Mouse (Mus musculus) CD8-positive naive resting alpha-beta T cell, adult 2 months (primary cell): Measurements from ENCODE around the gene Tnrc18.
A peak's percentile ranks its signal among the peaks of the same experiment; 100 is the strongest.

Experiments used
- DNase-seq, 2 experiments: peaks; one replicate each; pipeline ENCODE4 v3.0.0; 2022; ENCODE audit warnings: low read depth in 2 of 2, low spot score in 2 of 2

Tnrc18 gene

DNA sequence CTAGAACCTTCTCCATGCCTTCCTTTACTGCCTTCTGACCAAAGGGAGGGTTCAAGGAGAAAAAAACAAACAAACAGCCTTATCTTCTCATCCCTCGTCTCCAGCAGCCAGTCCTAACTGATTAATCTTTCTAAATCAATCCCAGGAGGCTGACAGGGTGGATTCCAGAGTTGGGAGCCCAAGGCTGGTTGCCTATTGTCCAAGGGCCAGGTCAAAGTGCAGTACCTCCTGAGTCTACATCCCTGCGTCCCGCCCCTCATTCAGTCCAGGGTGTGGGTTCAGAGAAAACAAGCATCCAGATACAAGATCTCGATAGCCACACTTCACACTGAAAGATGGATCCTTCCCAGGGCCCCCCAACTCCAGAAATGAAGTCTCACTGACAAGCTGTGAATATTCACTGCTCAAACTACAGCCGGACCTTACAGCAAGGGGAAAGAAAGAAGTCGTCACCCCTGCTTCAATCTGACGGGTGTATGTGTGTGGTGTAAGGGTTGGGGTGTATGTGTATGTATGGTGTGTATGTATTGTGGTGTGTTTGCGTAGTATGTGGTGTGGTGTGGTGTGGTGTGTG lies 5.5 kb downstream of the Tnrc18 start:
- DNase-seq, result no peak

GRCm38 (mm10) chr5:142810710-142811599 lies 6.5 kb downstream of the Tnrc18 start:
- DNase-seq, result no peak

GRCm38 (mm10) chr5:142807661-142808060 lies 9.8 kb downstream of the Tnrc18 start:
- DNase-seq, result no peak

GRCm38 (mm10) chr5:142803746-142804145 lies 13.7 kb downstream of the Tnrc18 start:
- no peak for DNase-seq

DNA sequence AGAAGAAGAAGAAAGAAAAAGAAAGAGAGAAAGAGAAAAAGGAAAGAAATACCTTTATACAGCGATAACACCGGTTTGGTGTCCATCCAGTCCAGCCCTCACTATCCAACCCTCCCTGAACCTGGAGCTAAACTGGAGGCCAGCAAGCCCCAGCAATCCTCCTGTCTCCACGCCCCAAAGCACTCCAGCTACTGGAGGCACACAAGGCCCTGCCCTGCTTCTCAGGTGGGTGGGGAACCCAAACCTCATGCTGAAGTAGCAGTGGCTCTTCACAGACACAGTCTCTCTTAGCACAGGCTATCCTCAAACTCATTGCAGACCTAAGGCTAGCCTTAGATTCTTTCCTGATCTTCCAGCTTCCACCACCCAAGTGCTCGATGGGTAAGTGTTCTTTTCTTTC lies 14.6 kb downstream of the Tnrc18 start:
- DNase-seq, result no peak

DNA sequence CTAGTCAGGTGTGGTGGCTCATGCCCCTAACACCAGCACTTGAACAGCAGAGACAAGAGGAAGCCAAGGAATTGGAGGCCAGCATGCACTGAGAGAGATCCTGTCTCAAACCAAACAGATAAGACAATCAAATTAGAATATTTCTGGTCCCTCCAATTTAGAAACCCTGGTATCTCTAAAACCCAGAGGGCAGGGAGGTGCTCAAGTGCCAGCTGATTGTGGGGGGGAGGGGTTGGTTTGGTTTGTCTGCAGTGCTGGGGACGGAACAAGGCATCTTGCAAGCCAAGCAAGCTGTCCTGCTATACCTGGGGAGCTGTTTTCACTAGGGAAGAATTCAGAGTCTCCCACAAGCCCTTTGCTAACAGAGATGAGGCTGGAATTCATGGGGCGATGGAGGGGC lies 15.5 kb downstream of the Tnrc18 start:
- DNase-seq, result no peak

DNA sequence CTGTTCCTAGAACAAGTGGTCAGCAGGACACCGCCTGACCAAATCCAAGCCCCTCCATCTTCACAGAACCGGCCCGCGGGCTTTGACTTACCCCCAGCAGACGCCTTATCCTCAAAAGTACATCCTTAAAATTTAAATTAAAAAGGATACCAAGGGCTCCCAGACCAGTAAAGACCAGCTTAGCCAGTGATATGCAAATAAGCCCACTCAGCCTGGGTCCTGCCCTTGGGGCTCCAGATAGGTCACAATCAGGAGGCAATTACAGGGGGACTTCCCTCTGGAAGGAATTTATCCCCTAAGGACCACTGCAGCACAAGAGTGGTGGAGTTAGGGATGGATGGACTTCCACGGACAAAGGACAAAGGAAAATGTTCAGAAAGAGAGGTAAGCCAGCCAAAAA lies 16.8 kb downstream of the Tnrc18 start:
- no peak for DNase-seq

DNA sequence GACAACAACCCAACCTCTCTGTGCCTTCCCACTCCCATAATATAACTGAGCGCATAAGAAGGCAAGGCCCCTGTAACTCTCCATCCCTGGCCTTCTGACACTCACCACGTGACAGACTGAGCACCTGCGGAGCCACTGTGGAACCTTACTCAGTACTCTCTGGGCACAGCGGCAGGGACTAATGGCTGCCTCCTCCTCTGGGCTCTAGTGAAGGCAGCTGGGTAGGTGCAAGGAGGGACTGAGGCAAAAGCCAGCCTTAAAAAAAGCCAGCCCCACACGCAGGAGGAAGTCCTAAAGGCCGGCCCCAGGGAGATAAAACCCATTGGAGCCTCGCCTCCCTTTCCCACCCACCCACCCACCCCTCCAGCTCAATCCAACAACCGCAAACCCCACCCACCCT lies 17.3 kb downstream of the Tnrc18 start:
- no peak for DNase-seq

DNA sequence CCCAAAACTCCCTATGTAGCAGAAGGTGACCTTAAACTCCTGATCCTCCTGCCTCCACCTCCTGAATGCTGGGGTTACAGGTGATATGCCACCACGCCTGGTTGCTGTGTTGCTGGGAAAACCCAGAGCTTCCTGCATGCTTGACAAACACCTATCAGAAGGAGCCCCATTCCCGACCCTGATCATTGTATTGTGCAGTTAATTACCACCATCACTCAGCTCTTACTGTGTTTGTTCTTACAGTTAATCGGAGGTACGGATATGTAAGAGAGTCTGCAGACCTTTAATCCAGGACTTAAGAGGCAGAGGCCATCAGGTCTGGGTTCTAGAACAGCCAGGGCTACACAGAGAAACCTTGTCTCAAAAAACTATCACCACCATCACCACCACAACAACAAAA lies 18.2 kb downstream of the Tnrc18 start:
- no peak for DNase-seq

- no peak for DNase-seq
Observed at GRCm38 (mm10) chr5:142798190-142798589, 19.3 kb downstream of the Tnrc18 start.

GRCm38 (mm10) chr5:142797620-142798019 lies 19.8 kb downstream of the Tnrc18 start:
- no peak for DNase-seq

DNA sequence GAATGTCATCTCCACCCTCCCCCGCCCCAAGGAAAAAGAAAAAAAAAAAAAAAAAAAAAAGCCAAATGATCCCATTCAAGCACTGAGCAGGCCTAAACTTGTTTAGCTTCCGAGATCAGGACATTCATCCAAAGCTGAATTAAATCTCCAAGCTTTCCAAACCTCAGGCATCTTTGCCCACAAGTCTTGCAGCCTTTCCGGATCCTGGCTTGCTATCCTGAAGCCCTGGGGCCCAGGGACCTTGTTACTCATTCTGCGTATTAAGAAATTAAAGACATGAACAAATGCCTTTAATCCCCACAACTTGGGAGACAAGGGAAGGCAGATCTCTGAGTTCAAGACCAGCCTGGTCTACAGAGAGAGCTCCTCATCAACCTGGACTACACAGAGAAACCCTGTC lies 20.5 kb downstream of the Tnrc18 start:
- no peak for DNase-seq

DNA sequence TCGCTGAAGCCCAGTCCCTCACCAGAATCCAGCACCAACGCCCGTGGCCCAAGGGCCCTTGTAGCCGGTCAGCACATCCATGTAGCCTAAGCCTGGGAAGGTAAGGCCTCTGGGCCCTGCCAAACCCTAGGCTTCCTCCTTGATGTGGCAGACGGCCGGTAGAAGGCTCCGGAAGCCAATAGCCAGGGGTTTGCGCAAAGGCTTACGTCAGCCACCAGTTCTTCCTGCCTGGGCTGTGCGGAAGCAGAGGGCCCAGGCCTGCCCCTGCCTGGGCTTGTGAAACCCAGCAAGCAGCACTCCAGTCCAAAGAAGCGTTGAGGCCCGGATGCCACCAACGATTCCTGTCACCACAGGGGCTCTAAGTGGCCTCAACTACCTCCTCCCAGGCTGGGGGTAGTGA lies 22.9 kb downstream of the Tnrc18 start:
- DNase-seq, result peak; percentile 78 to 81

GRCm38 (mm10) chr5:142794161-142794560 lies 23.3 kb downstream of the Tnrc18 start:
- DNase-seq, result peak; percentile 54 to 62

GRCm38 (mm10) chr5:142792594-142792993 lies 24.9 kb downstream of the Tnrc18 start:
- no peak for DNase-seq

DNA sequence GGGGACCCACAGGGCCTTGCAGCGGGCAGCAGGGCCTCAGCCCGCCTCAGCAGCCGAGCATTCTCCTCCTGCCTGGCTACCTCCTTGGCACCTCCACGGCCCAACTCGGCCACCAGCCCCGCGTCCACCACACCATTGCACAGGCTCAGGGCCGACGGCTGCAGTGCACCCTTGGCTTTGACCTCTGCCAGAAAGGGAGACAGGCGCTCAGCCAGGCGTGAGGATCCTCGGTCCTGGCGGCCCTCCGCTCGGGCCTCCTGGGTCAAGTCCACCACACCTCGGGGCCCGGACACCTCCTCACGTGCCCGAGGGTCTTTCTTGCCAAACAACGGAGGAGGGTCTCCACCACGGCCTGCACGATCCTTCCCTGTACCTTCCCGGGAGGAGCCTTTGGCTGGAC lies 29.2 kb downstream of the Tnrc18 start:
- DNase-seq, result no peak

DNA sequence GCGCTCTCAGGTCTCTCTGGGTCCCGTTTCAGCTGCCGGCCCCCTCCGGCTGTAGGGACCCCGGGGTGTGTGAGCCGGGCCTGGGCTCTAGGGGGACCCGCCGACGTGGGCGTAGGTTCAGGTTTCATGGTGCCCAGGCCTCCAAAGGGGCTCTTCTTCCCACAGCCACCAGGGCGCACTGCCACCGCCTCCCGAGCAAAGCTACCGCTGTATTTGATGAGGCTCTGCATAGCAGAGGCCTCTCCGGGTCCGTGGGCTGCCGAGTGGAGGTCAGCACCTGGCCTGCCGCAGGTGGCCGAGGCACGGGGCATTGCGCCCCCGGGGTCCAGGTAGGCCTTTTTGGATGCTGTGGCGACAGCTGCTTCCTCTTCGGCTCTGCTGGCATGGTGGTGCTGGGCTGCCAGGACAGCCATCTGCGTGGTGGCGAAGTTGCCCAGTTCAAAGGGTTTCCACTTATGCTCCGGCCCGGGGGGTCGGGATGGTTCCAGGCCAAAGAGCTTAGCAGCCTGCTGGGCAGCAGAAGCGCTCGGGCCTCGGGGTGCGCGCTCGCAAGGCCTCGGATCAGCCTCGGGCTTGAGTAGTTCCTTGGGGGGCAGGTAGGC lies 30.1 kb downstream of the Tnrc18 start:
- DNase-seq, result no peak

DNA sequence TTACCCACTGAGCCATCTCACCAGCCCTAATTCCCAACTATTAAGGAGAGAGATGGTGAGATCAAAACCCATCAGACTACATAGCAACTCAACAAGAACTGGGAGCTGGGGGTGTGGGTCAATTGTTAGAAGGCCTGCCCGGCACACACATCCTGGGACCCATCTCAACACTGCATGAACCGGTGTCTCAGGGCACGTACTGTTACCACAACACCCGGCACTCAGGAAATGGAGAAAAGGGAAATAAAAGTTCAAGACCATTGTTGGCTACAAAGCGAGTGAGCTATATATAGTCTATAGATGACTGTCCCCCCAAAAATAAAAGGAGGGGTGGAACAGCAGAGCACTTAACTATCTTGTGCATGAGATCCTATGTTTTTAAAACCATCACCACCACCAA lies 30.8 kb downstream of the Tnrc18 start:
- DNase-seq, result no peak

DNA sequence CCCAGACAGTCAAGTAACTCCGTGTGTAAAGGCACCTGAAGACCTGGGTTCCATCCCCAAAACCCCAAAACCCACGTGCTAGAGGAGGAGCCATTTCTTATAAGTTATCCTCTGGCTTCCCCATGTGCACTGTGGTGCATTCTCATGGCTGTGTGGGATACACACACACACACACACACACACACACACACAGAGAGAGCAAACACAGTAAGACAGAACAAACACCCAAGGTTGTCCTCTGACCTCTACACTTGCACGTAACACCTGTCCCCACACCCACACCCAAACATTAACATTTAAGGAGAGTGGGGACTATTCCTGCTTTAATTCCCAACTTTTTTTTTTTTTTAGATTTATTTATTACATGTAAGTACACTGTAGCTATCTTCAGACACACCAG lies 31.2 kb downstream of the Tnrc18 start:
- no peak for DNase-seq

- no peak for DNase-seq
Observed at GRCm38 (mm10) chr5:142783142-142783540, 34.3 kb downstream of the Tnrc18 start.

DNA sequence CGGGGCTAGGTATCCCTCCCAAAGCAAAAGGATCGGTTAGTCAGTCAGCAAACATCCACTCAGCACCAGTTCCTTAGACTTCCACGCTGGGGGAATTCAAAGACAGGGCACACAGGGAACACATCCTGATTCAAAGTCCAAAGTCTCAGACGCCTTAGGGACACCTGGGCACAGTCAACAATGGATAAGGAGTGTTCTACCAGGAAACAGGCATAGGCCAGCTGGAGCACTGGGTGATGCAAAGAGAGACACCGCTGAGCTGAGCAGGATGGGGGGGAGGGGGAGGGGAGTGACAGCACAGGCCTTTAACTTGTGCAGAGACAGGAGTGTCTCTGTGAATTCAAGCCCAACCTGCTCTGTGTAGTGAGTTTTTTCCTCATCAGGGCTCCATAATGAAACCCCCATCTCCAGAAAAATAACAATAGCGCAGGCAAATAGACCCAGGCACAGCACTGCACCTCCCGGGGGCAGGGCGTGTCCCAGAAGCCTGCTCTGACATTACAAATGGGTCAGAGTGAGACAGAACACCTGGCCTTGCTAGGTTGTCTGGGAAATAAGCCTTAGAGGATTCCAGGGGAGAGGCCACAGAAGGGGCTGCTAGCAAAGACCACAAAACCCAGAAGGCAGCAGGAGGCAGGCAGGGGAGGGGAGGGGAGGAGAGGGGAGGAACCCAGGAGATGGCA lies 34.9 kb downstream of the Tnrc18 start:
- DNase-seq, result no peak

DNA sequence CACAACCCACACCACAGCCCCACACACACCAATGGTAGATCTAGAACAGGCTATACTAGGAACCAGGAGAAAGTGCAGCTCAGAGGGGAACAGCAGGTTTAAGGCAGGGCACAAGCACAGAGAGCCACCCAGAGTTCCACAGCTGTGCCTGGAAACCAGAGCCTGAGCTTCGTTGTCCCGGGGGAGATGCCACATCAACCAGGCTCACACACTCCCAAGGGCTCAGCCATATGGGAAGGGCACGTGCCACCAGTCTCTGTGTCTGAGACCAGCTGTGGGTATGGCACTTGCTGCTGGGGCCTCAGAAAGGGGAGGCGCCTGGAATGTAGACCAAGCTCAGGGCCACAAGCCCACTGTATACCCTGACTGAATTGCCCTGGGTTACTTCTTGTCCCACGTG lies 36.9 kb downstream of the Tnrc18 start:
- DNase-seq, result no peak
